Mouse (Mus musculus) cerebellum, postnatal 4 days (tissue): Measurements from ENCODE around the gene Slc35e3.
"Not testable (repeated sequence)": the region's sequence is repeated elsewhere in the genome, so short reads cannot be mapped to it uniquely, and the experiment has no call there.

Experiments
- DNase-seq, 2 experiments: peaks; one replicate each; pipeline ENCODE4 v3.0.0; 2022; ENCODE audit warnings: low spot score in 2 of 2, mixed read lengths in 1 of 2

Gene Slc35e3

GRCm38 (mm10) chr10:117762281-117762830 is 16.2 kb upstream of the Slc35e3 start:
- no peak for DNase-seq

GRCm38 (mm10) chr10:117761551-117761950 is 15.4 kb upstream of the Slc35e3 start:
- DNase-seq, result no peak

GRCm38 (mm10) chr10:117760831-117761335 is 14.7 kb upstream of the Slc35e3 start:
- DNase-seq, result no peak

GRCm38 (mm10) chr10:117759844-117760630 is 13.9 kb upstream of the Slc35e3 start:
- no peak for DNase-seq

- no peak for DNase-seq
These were observed 12.9 kb upstream of the Slc35e3 start for GRCm38 (mm10) chr10:117758749-117759727.

GRCm38 (mm10) chr10:117758344-117758743 is 12.2 kb upstream of the Slc35e3 start:
- not testable (repeated sequence) for DNase-seq

GRCm38 (mm10) chr10:117757796-117758342 is 11.7 kb upstream of the Slc35e3 start:
- no peak for DNase-seq

- no peak for DNase-seq
These were observed 11.1 kb upstream of the Slc35e3 start for GRCm38 (mm10) chr10:117757259-117757658.

GRCm38 (mm10) chr10:117756784-117757183 is 10.6 kb upstream of the Slc35e3 start:
- no peak for DNase-seq

- no peak for DNase-seq
These were observed 9.8 kb upstream of the Slc35e3 start for GRCm38 (mm10) chr10:117755799-117756467.

- DNase-seq, result no peak
These were observed 9.1 kb upstream of the Slc35e3 start for GRCm38 (mm10) chr10:117755086-117755798.

- DNase-seq, result no peak
These were observed 8.4 kb upstream of the Slc35e3 start for GRCm38 (mm10) chr10:117754609-117754940.

- DNase-seq, result no peak
These were observed 7.8 kb upstream of the Slc35e3 start for GRCm38 (mm10) chr10:117753711-117754608.

- no peak for DNase-seq
These were observed 6.9 kb upstream of the Slc35e3 start for GRCm38 (mm10) chr10:117752851-117753647.

GRCm38 (mm10) chr10:117752304-117752821 is 6.2 kb upstream of the Slc35e3 start:
- DNase-seq, result no peak

- DNase-seq, result no peak
These were observed 5.6 kb upstream of the Slc35e3 start for GRCm38 (mm10) chr10:117751744-117752143.

GRCm38 (mm10) chr10:117751282-117751610 is 5.1 kb upstream of the Slc35e3 start:
- DNase-seq, result no peak

GRCm38 (mm10) chr10:117750529-117751281 is 4.5 kb upstream of the Slc35e3 start:
- DNase-seq, result no peak
